Mouse (Mus musculus) CH12.LX (cell line): ENCODE results near the gene Flt1.

ENCODE experiments used
- CTCF ChIP-seq, 2 experiments: IDR thresholded peaks in 1 of 2; conservative IDR thresholded peaks in 1 of 2; 2 replicates each; pipeline ENCODE4 v1.5.1; 2011 to 2012; ENCODE audit warnings: low read depth in 2 of 2, low read length in 2 of 2, improper control_type of control experiment in 1 of 2, inconsistent platforms in 1 of 2, mild to moderate bottlenecking in 1 of 2, moderate library complexity in 1 of 2
- EP300 ChIP-seq: IDR thresholded peaks from 2 replicates; pipeline ENCODE4 v1.6.1; 2011; ENCODE audit warnings: low read length, improper control_type of control experiment
- ETS1 ChIP-seq: conservative IDR thresholded peaks from 2 replicates; pipeline ENCODE4 v1.6.1; 2012; ENCODE audit warnings: low read depth, mild to moderate bottlenecking, inconsistent platforms, low read length, improper control_type of control experiment, moderate library complexity
- JUND ChIP-seq: conservative IDR thresholded peaks from 2 replicates; pipeline ENCODE4 v1.6.1; 2011; ENCODE audit warnings: low read depth, low read length, improper control_type of control experiment
- POLR2A ChIP-seq: IDR thresholded peaks from 2 replicates; pipeline ENCODE4 v1.6.1; 2011; ENCODE audit warnings: low read depth, mild to moderate bottlenecking, improper control_type of control experiment, low read length
- RAD21 ChIP-seq: IDR thresholded peaks from 2 replicates; pipeline ENCODE4 v1.6.1; 2011; ENCODE audit warnings: low read depth, mild to moderate bottlenecking, low read length, improper control_type of control experiment, moderate library complexity
- TCF12 ChIP-seq: IDR thresholded peaks from 2 replicates; pipeline ENCODE4 v1.6.1; 2014; ENCODE audit warnings: low read depth, mild to moderate bottlenecking, inconsistent platforms, low read length, improper control_type of control experiment
- USF2 ChIP-seq: conservative IDR thresholded peaks from 2 replicates; pipeline ENCODE4 v1.6.1; 2011; ENCODE audit warnings: low read depth, low read length, improper control_type of control experiment

DNA sequence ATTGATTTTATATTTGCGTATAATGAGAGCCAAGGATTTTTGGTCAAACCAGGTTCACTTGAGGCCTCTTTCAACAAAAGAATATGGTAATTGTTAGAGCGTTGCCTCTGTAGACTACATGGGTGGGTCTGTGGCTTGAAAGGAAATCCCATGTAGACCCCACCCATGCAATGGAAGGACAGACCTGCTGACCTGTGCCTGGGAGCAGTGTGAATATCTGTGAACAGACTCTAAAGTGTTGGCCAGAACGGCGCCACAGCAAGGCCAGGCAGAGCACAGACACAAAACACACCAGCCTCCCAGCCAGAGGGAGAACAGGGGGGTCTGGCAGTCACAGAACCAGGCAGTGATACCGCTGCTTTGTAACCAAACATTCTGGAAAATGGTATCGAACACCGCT is 7.5 kb downstream of the Flt1 start:
- TF ChIP-seq CTCF (conservative IDR thresholded peaks at IDR 0.05 in 1 of 2, IDR thresholded peaks at IDR 0.05 in 1 of 2; ENCODE audit: low read depth in 2 of 2, low read length in 2 of 2) (no peak), EP300 (no peak), JUND (no peak), ETS1 (no peak), TCF12 (no peak), POLR2A (no peak), USF2 (no peak), RAD21 (no peak)
